Mouse (Mus musculus) retina, postnatal 1 day (tissue): Measurements from ENCODE around the gene Gm13420.

Source experiments
- DNase-seq: peaks from one replicate; pipeline ENCODE4 v3.0.0-alpha.2; 2012

Gm13420 gene

GRCm38 (mm10) chr2:29700898-29701297, 50.6 kb downstream of the Gm13420 start:
- no peak for DNase-seq

- DNase-seq: no peak
These were observed 52.8 kb downstream of the Gm13420 start for GRCm38 (mm10) chr2:29698421-29699290.

- no peak for DNase-seq
These were observed 55.2 kb downstream of the Gm13420 start for GRCm38 (mm10) chr2:29696207-29696800.
